Mouse (Mus musculus): ENCODE data around the gene Slc17a4. TPM values are rescaled to one million over a fixed set of nuclear protein-coding genes. Genes with fewer than 3 reads are reported as not detected.

Slc17a4 gene
- polyA plus RNA-seq, 1 experiment from 2014 or later, result 14.7 TPM

DNA sequence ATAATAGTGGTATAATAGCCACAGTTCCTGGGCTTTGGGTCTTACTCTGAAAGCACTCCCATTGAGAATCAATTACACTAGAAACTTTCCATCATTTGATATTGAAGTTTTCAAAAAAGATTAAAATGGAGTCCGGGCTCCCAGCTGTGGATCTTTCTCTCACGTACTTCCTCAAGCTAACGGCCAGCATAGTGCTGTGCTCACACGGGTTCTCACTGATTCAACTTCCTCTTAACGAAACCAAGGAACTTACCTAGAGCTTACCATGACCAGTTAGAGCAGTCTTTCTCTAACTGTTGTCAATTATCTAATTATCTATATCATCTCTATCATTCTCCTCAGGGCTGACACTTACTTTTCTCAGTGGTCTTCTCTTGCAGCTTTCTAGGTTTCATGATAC, 35.2 kb downstream of the Slc17a4 start:
- Histone ChIP-seq H3K4me3 (ENCODE audit: low read depth, low read length) (no peak overlapping the region), H3K27me3 (replicated peaks; ENCODE audit: control insufficient read depth, insufficient read depth, low read length) (no peaks in the 10 kb centered on the region), H3K27ac (ENCODE audit: low read depth) (no peak overlapping the region), H3K4me2 (ENCODE audit: low read length) (no peak overlapping the region), H3K36me3 (ENCODE audit: control insufficient read depth, insufficient read depth, low read length) (no peaks in the 10 kb centered on the region), H3K4me1 (replicated peaks; ENCODE audit: control insufficient read depth, insufficient read depth, low read length) (no peaks in the 10 kb centered on the region), H3K9ac (ENCODE audit: low read length) (no peak overlapping the region), H3K9me3 (ENCODE audit: control insufficient read depth, low read length) (no peaks in the 10 kb centered on the region)
- WGBS, result 81% methylated on average over 5 of the region's 5 CpGs
- ATAC-seq (replicated peaks; ENCODE audit: low FRiP score, low TSS enrichment, low read depth) (no peak), DNase-seq (ENCODE audit: low spot score) (no peak)

DNA sequence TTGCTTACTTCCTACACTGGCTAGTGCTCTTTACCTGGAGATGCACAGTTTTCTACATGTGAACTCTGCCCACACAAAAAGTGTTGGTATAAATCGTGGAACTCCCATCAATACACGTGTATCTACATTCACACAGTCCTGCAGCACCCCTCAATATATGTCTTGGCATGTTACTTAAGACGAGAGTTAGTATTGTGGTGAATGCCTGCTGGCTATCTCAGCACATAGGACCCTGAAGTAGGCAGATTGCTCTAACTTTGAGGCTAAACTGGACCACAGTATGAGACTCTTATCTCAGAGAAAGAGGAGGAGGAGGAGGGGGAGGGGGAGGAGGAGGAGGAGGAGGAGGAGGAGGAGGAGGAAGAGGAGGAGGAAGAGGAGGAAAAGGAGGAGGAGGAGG, 35.7 kb downstream of the Slc17a4 start:
- no peak for ATAC-seq (replicated peaks; ENCODE audit: low FRiP score, low TSS enrichment, low read depth)
- no peak overlapping the region for H3K4me3 ChIP-seq (ENCODE audit: low read depth, low read length)
- DNase-seq (ENCODE audit: low spot score), result no peak
- H3K27ac ChIP-seq (ENCODE audit: low read depth), result no peak overlapping the region
- H3K9me3 ChIP-seq (ENCODE audit: control insufficient read depth, low read length), result no peaks in the 10 kb centered on the region
- H3K4me2 ChIP-seq (ENCODE audit: low read length), result no peak overlapping the region
- no peaks in the 10 kb centered on the region for H3K36me3 ChIP-seq (ENCODE audit: control insufficient read depth, insufficient read depth, low read length)
- H3K27me3 ChIP-seq (replicated peaks; ENCODE audit: control insufficient read depth, insufficient read depth, low read length), result no peaks in the 10 kb centered on the region
- no peak overlapping the region for H3K9ac ChIP-seq (ENCODE audit: low read length)
- H3K4me1 ChIP-seq (replicated peaks; ENCODE audit: control insufficient read depth, insufficient read depth, low read length), result no peaks in the 10 kb centered on the region
- WGBS, result 71% methylated on average over 3 of the region's 3 CpGs

GRCm38 (mm10) chr13:23873141-23873540, 41.7 kb downstream of the Slc17a4 start:
- no peaks in the 10 kb centered on the region for H3K36me3 ChIP-seq (ENCODE audit: control insufficient read depth, insufficient read depth, low read length)
- WGBS, result 69% methylated on average over 5 of the region's 5 CpGs
- H3K4me2 ChIP-seq (ENCODE audit: low read length), result no peak overlapping the region
- H3K4me1 ChIP-seq (replicated peaks; ENCODE audit: control insufficient read depth, insufficient read depth, low read length), result no peaks in the 10 kb centered on the region
- no peaks in the 10 kb centered on the region for H3K27me3 ChIP-seq (replicated peaks; ENCODE audit: control insufficient read depth, insufficient read depth, low read length)
- no peak overlapping the region for H3K4me3 ChIP-seq (ENCODE audit: low read depth, low read length)
- no peaks in the 10 kb centered on the region for H3K9me3 ChIP-seq (ENCODE audit: control insufficient read depth, low read length)
- H3K9ac ChIP-seq (ENCODE audit: low read length), result no peak overlapping the region
- no peak for DNase-seq (ENCODE audit: low spot score)
- ATAC-seq (replicated peaks; ENCODE audit: low FRiP score, low TSS enrichment, low read depth), result no peak
- no peak overlapping the region for H3K27ac ChIP-seq (ENCODE audit: low read depth)

DNA sequence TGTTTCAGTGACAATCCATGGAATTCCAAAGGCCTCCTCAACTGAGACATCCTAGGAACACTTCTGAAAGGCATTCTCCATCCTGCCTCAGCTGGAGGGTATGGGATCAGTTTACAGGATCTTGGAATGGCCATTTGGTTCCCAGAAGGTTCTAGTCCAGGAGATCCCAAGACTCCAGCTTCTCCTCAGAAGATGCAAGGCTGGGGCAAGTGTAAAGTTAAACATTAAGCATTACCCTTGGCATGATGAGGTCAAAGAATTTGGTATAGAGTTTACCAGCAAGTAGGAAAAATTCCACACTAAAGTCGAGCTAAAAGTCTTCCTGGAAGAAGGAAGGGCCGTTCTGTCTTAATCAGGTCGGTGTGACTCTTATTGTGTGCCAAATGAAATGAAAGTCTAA, 44.8 kb downstream of the Slc17a4 start:
- no peak overlapping the region for H3K27ac ChIP-seq (ENCODE audit: low read depth)

DNA sequence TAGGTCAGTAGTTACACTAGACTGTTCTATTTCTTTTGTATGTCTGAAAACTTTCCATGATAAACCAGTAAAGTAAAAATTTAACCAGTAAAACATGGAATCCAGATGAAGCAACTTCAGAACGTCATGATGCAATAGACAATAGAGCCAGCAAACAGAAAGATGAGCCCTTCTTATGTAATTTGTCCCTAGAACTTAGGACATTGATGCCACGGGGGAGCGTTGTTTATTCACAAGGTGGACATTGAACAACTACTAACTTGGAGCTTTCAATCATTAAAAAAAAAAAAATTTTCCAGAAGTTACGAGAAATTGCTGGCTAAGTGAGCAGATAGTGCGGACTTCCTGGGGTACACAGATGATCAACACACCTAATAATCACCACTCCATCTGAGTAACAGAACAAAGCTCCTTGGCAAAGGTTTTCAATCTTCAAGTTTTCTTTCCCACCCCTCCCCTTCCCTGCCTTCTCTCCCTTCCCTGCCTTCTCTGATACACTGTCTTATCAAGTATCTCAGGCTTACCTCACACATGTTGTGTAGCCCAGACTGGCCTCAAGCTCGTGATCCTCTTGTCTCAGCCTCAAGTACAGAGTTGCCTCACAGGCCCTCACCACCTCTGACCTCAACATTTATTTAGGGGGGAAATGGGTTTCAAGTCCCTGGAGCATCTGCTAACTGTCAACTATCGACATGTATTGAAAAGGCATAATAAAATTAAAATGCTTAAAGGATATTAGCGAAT, 45.8 kb downstream of the Slc17a4 start:
- H3K36me3 ChIP-seq (ENCODE audit: control insufficient read depth, insufficient read depth, low read length), result no peaks in the 10 kb centered on the region
- no peak overlapping the region for H3K4me2 ChIP-seq (ENCODE audit: low read length)
- ATAC-seq (replicated peaks; ENCODE audit: low FRiP score, low TSS enrichment, low read depth), result no peak
- H3K27ac ChIP-seq (ENCODE audit: low read depth), result no peak overlapping the region
- no peak for DNase-seq (ENCODE audit: low spot score)
- H3K9me3 ChIP-seq (ENCODE audit: control insufficient read depth, low read length), result no peaks in the 10 kb centered on the region
- no peak overlapping the region for H3K4me3 ChIP-seq (ENCODE audit: low read depth, low read length)
- H3K4me1 ChIP-seq (replicated peaks; ENCODE audit: control insufficient read depth, insufficient read depth, low read length), result no peaks in the 10 kb centered on the region
- 92% methylated on average over 8 of the region's 8 CpGs for WGBS
- no peaks in the 10 kb centered on the region for H3K27me3 ChIP-seq (replicated peaks; ENCODE audit: control insufficient read depth, insufficient read depth, low read length)
- H3K9ac ChIP-seq (ENCODE audit: low read length), result no peak overlapping the region

More for the DNA sequence above, 44.8 kb downstream of the Slc17a4 start:
- Histone ChIP-seq H3K4me3 (ENCODE audit: low read depth, low read length) (no peak overlapping the region), H3K9ac (ENCODE audit: low read length) (no peak overlapping the region), H3K36me3 (ENCODE audit: control insufficient read depth, insufficient read depth, low read length) (no peaks in the 10 kb centered on the region), H3K9me3 (ENCODE audit: control insufficient read depth, low read length) (no peaks in the 10 kb centered on the region), H3K4me2 (ENCODE audit: low read length) (no peak overlapping the region), H3K27me3 (replicated peaks; ENCODE audit: control insufficient read depth, insufficient read depth, low read length) (no peaks in the 10 kb centered on the region), H3K4me1 (replicated peaks; ENCODE audit: control insufficient read depth, insufficient read depth, low read length) (no peaks in the 10 kb centered on the region)
- ATAC-seq (replicated peaks; ENCODE audit: low FRiP score, low TSS enrichment, low read depth) (no peak), DNase-seq (ENCODE audit: low spot score) (no peak)
- 83% methylated on average over 3 of the region's 3 CpGs for whole genome bisulfite sequencing

GRCm38 (mm10) chr13:23867405-23867804, 47.4 kb downstream of the Slc17a4 start, which contains the start of gene Slc17a1:
Gene Slc17a1, plus strand, starts transcription at chr13:23867750.
- no peak within 1 kb of the TSS for H3K9ac ChIP-seq (ENCODE audit: low read length)
- no peaks in the 10 kb centered on the region for H3K36me3 ChIP-seq (ENCODE audit: control insufficient read depth, insufficient read depth, low read length)
- WGBS, result 87% methylated on average over 7 of the region's 7 CpGs
- DNase-seq (ENCODE audit: low spot score) (no peak), ATAC-seq (replicated peaks; ENCODE audit: low FRiP score, low TSS enrichment, low read depth) (no peak)
- H3K4me2 ChIP-seq (ENCODE audit: low read length), result no peak within 1 kb of the TSS
- no peak within 1 kb of the TSS for H3K27ac ChIP-seq (ENCODE audit: low read depth)
- H3K4me3 ChIP-seq (ENCODE audit: low read depth, low read length), result no peak within 1 kb of the TSS
- H3K4me1 ChIP-seq (replicated peaks; ENCODE audit: control insufficient read depth, insufficient read depth, low read length), result no peaks in the 10 kb centered on the region
- no peaks in the 10 kb centered on the region for H3K27me3 ChIP-seq (replicated peaks; ENCODE audit: control insufficient read depth, insufficient read depth, low read length)
- no peaks in the 10 kb centered on the region for H3K9me3 ChIP-seq (ENCODE audit: control insufficient read depth, low read length)

- Histone ChIP-seq H3K9ac (ENCODE audit: low read length) (no peak overlapping the region), H3K36me3 (ENCODE audit: control insufficient read depth, insufficient read depth, low read length) (no peaks in the 10 kb centered on the region), H3K27ac (ENCODE audit: low read depth) (no peak overlapping the region), H3K4me2 (ENCODE audit: low read length) (no peak overlapping the region), H3K4me3 (ENCODE audit: low read depth, low read length) (no peak overlapping the region), H3K9me3 (ENCODE audit: control insufficient read depth, low read length) (no peaks in the 10 kb centered on the region), H3K27me3 (replicated peaks; ENCODE audit: control insufficient read depth, insufficient read depth, low read length) (no peaks in the 10 kb centered on the region), H3K4me1 (replicated peaks; ENCODE audit: control insufficient read depth, insufficient read depth, low read length) (no peaks in the 10 kb centered on the region)
- WGBS, result 77% methylated on average over 6 of the region's 6 CpGs
- DNase-seq (ENCODE audit: low spot score), result no peak
- ATAC-seq (replicated peaks; ENCODE audit: low FRiP score, low TSS enrichment, low read depth), result no peak
These were observed 47.8 kb downstream of the Slc17a4 start for GRCm38 (mm10) chr13:23867000-23867399.

DNA sequence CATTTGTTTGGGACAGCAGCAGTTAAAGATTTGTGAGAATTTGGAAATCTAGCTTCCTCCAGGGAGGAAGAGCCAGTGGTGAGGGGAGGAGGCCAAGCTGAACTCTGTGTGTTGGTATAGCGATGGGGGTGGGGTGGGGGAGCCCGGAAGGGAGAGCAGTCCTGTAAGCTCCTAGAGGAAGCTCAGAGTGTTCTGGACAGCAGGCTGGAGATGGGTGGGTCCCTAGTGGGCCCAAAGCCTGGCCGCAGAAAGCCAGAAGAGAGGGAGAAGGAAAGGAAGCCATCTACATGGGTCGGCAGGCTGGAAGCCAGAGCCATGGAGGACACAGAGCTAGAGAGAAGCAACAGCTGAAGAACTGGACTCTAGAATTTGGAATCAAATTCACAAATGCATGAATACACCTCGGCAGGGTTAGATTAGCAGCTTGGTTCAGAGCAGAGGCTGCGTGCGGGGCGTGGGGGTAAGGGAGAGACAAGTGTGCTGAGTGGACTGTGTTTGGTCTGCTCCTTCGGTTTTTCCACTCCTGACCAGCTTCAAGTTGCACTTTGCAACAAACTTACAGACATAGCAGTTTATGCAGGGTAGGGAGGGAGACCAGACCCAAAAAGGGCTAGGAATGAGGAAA, 48.6 kb downstream of the Slc17a4 start:
- no peaks in the 10 kb centered on the region for H3K4me1 ChIP-seq (replicated peaks; ENCODE audit: control insufficient read depth, insufficient read depth, low read length)
- 68% methylated on average over 9 of the region's 9 CpGs for WGBS
- no peaks in the 10 kb centered on the region for H3K36me3 ChIP-seq (ENCODE audit: control insufficient read depth, insufficient read depth, low read length)
- no peak overlapping the region for H3K4me3 ChIP-seq (ENCODE audit: low read depth, low read length)
- H3K4me2 ChIP-seq (ENCODE audit: low read length), result no peak overlapping the region
- no peak for ATAC-seq (replicated peaks; ENCODE audit: low FRiP score, low TSS enrichment, low read depth)
- H3K27me3 ChIP-seq (replicated peaks; ENCODE audit: control insufficient read depth, insufficient read depth, low read length), result no peaks in the 10 kb centered on the region
- H3K9me3 ChIP-seq (ENCODE audit: control insufficient read depth, low read length), result no peaks in the 10 kb centered on the region
- H3K9ac ChIP-seq (ENCODE audit: low read length), result no peak overlapping the region
- no peak overlapping the region for H3K27ac ChIP-seq (ENCODE audit: low read depth)
- no peak for DNase-seq (ENCODE audit: low spot score)

GRCm38 (mm10) chr13:23864711-23865110, 50.1 kb downstream of the Slc17a4 start:
- no peak overlapping the region for H3K4me2 ChIP-seq (ENCODE audit: low read length)
- no peak for ATAC-seq (replicated peaks; ENCODE audit: low FRiP score, low TSS enrichment, low read depth)
- H3K9ac ChIP-seq (ENCODE audit: low read length), result no peak overlapping the region
- no peaks in the 10 kb centered on the region for H3K27me3 ChIP-seq (replicated peaks; ENCODE audit: control insufficient read depth, insufficient read depth, low read length)
- no peak overlapping the region for H3K4me3 ChIP-seq (ENCODE audit: low read depth, low read length)
- no peak overlapping the region for H3K27ac ChIP-seq (ENCODE audit: low read depth)
- no peak for DNase-seq (ENCODE audit: low spot score)
- H3K4me1 ChIP-seq (replicated peaks; ENCODE audit: control insufficient read depth, insufficient read depth, low read length), result no peaks in the 10 kb centered on the region
- no peaks in the 10 kb centered on the region for H3K9me3 ChIP-seq (ENCODE audit: control insufficient read depth, low read length)
- H3K36me3 ChIP-seq (ENCODE audit: control insufficient read depth, insufficient read depth, low read length), result no peaks in the 10 kb centered on the region
- WGBS, result 58% methylated on average over 9 of the region's 9 CpGs
